Mouse (Mus musculus) gastrocnemius, postnatal 14 days (tissue): Measurements from ENCODE around the gene Cd2. TPM values are rescaled to one million over a fixed set of nuclear protein-coding genes. Genes with fewer than 3 reads are reported as not detected.

Experiments used
- DNase-seq: peaks from one replicate; pipeline ENCODE4 v3.0.0; 2021; ENCODE audit warnings: mixed read lengths
- intact Hi-C: fragments of 180-260 bp; cut with DNase I; formaldehyde crosslinking; loops from one replicate; pipeline ENCODE4 v1.15.1; 2025; ENCODE audit warnings: low total_unique reads
- total RNA-seq, 2 experiments: library from RNA; stranded (reverse); gene quantifications; 2 replicates each; pipeline ENCODE4 v1.2.3; 2021

The Cd2 gene
- total RNA-seq, 2 experiments from 2014 or later: 0.18 TPM; not detected in 1

- intact Hi-C loops: no loop called here
- DNase-seq: peak; percentile 90
Measured at GRCm38 (mm10) chr3:101295366-101295867, 7.7 kb upstream of the Cd2 start.

- DNase-seq: peak; percentile 48
- intact Hi-C loops: no loop called here
Measured at GRCm38 (mm10) chr3:101294487-101295365, 7.0 kb upstream of the Cd2 start.

- intact Hi-C loops: no loop called here
- no peak for DNase-seq
Measured at GRCm38 (mm10) chr3:101293571-101294135, 5.9 kb upstream of the Cd2 start.

- no peak for DNase-seq
- intact Hi-C loops: no loop called here
Measured at GRCm38 (mm10) chr3:101292611-101293010, 4.9 kb upstream of the Cd2 start.

GRCm38 (mm10) chr3:101290587-101291520 is 3.1 kb upstream of the Cd2 start:
- DNase-seq: no peak
- intact Hi-C loops: no loop called here

- intact Hi-C loops: no loop called here
- no peak for DNase-seq
Measured at GRCm38 (mm10) chr3:101290036-101290435, 2.3 kb upstream of the Cd2 start.

- intact Hi-C loops: no loop called here
Measured at GRCm38 (mm10) chr3:101289406-101289805, 1.7 kb upstream of the Cd2 start.

GRCm38 (mm10) chr3:101286336-101287325 is 1.1 kb downstream of the Cd2 start:
- intact Hi-C loops: no loop called here
- no peak for DNase-seq

More at GRCm38 (mm10) chr3:101289406-101289805, 1.7 kb upstream of the Cd2 start:
- DNase-seq: no peak

GRCm38 (mm10) chr3:101285851-101286250 is 1.9 kb downstream of the Cd2 start:
- intact Hi-C loops: no loop called here
- DNase-seq: no peak

- no peak for DNase-seq
- intact Hi-C loops: no loop called here
Measured at GRCm38 (mm10) chr3:101285021-101285615, 2.6 kb downstream of the Cd2 start.

GRCm38 (mm10) chr3:101283869-101284706 is 3.7 kb downstream of the Cd2 start:
- intact Hi-C loops: no loop called here
- DNase-seq: no peak

GRCm38 (mm10) chr3:101283441-101283840 is 4.3 kb downstream of the Cd2 start:
- intact Hi-C loops: no loop called here
- DNase-seq: no peak

- intact Hi-C loops: no loop called here
- DNase-seq: no peak
Measured at GRCm38 (mm10) chr3:101282556-101283180, 5.1 kb downstream of the Cd2 start.

GRCm38 (mm10) chr3:101281841-101282240 is 5.9 kb downstream of the Cd2 start:
- intact Hi-C loops: no loop called here

GRCm38 (mm10) chr3:101280348-101281311 is 7.1 kb downstream of the Cd2 start:
- intact Hi-C loops: no loop called here
- peak; percentile 85 for DNase-seq

More at GRCm38 (mm10) chr3:101281841-101282240, 5.9 kb downstream of the Cd2 start:
- DNase-seq: no peak

GRCm38 (mm10) chr3:101279561-101279960 is 8.2 kb downstream of the Cd2 start:
- no peak for DNase-seq
- intact Hi-C loops: no loop called here
